ENCODE assay signal across 22 mouse cellular contexts in genomic region chr17:45326173-45326572, GRCm38 (mm10).
DNase-seq lines count a peak whose midpoint lies in the region; ATAC-seq lines count a peak whose summit lies in the region.
"Had no signal": no experiment of that assay in that cellular context is flagged by ENCODE, and none has a peak within 500 bp of the region (broad histone marks: within the 10 kb centered on the region; RNA-seq: fewer than 3 reads in every experiment).

No protein-coding gene starts in this region.

- ATAC-seq in midbrain, embryonic 15.5 days (replicated peaks): 0 out of 2 replicates have a peak, but pooled peaks have one; percentile 21
- ATAC-seq: activated CD4-positive, CD25-positive, alpha-beta regulatory T cell, adult 4 months; forebrain, embryonic 13.5 days; intestine, embryonic 16.5 days had no signal

- peaks cover 8% of the 10 kb centered on the region; the same call in 1 of the 2 replicates for H3K4me1 ChIP-seq in midbrain, embryonic 15.5 days
- H3K4me1 ChIP-seq in midbrain, embryonic 10.5 days: peaks cover 13% of the 10 kb centered on the region; the same call in 1 of the 2 replicates
- H3K4me1 ChIP-seq in limb, embryonic 10.5 days: peaks cover 62% of the 10 kb centered on the region
- H3K4me1 ChIP-seq: forebrain, embryonic 13.5 days had no signal

- no peaks in the 10 kb centered on the region for H3K9me3 ChIP-seq in midbrain, embryonic 15.5 days
- no peaks in the 10 kb centered on the region for H3K9me3 ChIP-seq in midbrain, embryonic 10.5 days (replicated peaks)
- H3K9me3 ChIP-seq in limb, embryonic 10.5 days (replicated peaks): no peaks in the 10 kb centered on the region
- H3K9me3 ChIP-seq: forebrain, embryonic 13.5 days had no signal

- H3K9ac ChIP-seq in midbrain, embryonic 15.5 days: no peak overlapping the region
- H3K9ac ChIP-seq: forebrain, embryonic 13.5 days had no signal

- no peak overlapping the region for H3K27ac ChIP-seq in midbrain, embryonic 15.5 days
- H3K27ac ChIP-seq in midbrain, embryonic 10.5 days (replicated peaks): no peak overlapping the region
- H3K27ac ChIP-seq in limb, embryonic 10.5 days: peak overlapping the region; percentile 72
- H3K27ac ChIP-seq: forebrain, embryonic 13.5 days had no signal

- peak; percentile 42 for DNase-seq in embryo, embryonic 10.5 days (ENCODE audit: low spot score)
- DNase-seq in embryo, embryonic 10 days (ENCODE audit: low spot score): no peak
- no peak for DNase-seq in midbrain, embryonic 10.5 days (ENCODE audit: low spot score)
- peak; percentile 65 for DNase-seq in limb, embryonic 10.5 days (ENCODE audit: low spot score)
- DNase-seq in neural tube, embryonic 10.5 days (ENCODE audit: extremely low spot score, low spot score): no peak
- DNase-seq in adrenal gland, postnatal 10 days: no peak
- DNase-seq in right cerebral cortex, postnatal 36 days (ENCODE audit: low spot score in 2 of 2): no peak
- DNase-seq: adrenal gland, postnatal 14 days; cerebellum, adult 8-10 months; cerebellum, postnatal 36 days; gastrocnemius, postnatal 36 days; heart, postnatal 36 days; kidney, adult 9 months; kidney, postnatal 14 days; layer of hippocampus, postnatal 36 days; spleen, adult 18-20 months had no signal

- H3K27me3 ChIP-seq in midbrain, embryonic 15.5 days (replicated peaks): no peaks in the 10 kb centered on the region
- no peaks in the 10 kb centered on the region for H3K27me3 ChIP-seq in midbrain, embryonic 10.5 days (ENCODE audit: low read depth, poor library complexity, severe bottlenecking)
- peaks cover 25% of the 10 kb centered on the region; the same call in 1 of the 2 replicates for H3K27me3 ChIP-seq in limb, embryonic 10.5 days (ENCODE audit: low read depth, poor library complexity, severe bottlenecking)
- H3K27me3 ChIP-seq: forebrain, embryonic 13.5 days had no signal

- H3K36me3 ChIP-seq in midbrain, embryonic 15.5 days (replicated peaks): no peaks in the 10 kb centered on the region
- H3K36me3 ChIP-seq in midbrain, embryonic 10.5 days: no peaks in the 10 kb centered on the region
- no peaks in the 10 kb centered on the region for H3K36me3 ChIP-seq in limb, embryonic 10.5 days

- 69% methylated on average over 7 of the region's 7 CpGs for WGBS in midbrain, embryonic 15.5 days
- 88% methylated on average over 7 of the region's 7 CpGs for WGBS in midbrain, embryonic 10.5 days
- 28% methylated on average over 7 of the region's 7 CpGs for WGBS in limb, embryonic 10.5 days

- H3K4me2 ChIP-seq in midbrain, embryonic 15.5 days: no peak overlapping the region
- H3K4me2 ChIP-seq: forebrain, embryonic 13.5 days; midbrain, embryonic 11.5 days had no signal

- H3K4me3 ChIP-seq in midbrain, embryonic 15.5 days: no peak overlapping the region
- no peak overlapping the region for H3K4me3 ChIP-seq in midbrain, embryonic 10.5 days
- H3K4me3 ChIP-seq in limb, embryonic 10.5 days: peak overlapping the region; percentile 24; the same call in 1 of the 2 replicates
- H3K4me3 ChIP-seq: erythroblast, embryonic 14.5 days; forebrain, embryonic 13.5 days had no signal

Comparison
In these comparisons a context has a peak if more than half of its experiments do, and no peak if none do; other contexts are left out.
1. DNase-seq: peak in embryo, embryonic 10.5 days (single experiment) and limb, embryonic 10.5 days (single experiment); none in embryo, embryonic 10 days (single experiment), midbrain, embryonic 10.5 days (single experiment), neural tube, embryonic 10.5 days (single experiment), adrenal gland, postnatal 10 days (single experiment) and right cerebral cortex, postnatal 36 days (0 of 2).